Mouse (Mus musculus) ES-CJ7 (cell line): Measurements from ENCODE around the gene Trappc5.

Experiments used
- DNase-seq: peaks from one replicate; pipeline ENCODE4 v3.0.0; 2011; ENCODE audit warnings: low read depth, low spot score

Gene Trappc5

GRCm38 (mm10) chr8:3676993-3677579, 987 bp downstream of the Trappc5 start:
- DNase-seq = peak; percentile 30

DNA sequence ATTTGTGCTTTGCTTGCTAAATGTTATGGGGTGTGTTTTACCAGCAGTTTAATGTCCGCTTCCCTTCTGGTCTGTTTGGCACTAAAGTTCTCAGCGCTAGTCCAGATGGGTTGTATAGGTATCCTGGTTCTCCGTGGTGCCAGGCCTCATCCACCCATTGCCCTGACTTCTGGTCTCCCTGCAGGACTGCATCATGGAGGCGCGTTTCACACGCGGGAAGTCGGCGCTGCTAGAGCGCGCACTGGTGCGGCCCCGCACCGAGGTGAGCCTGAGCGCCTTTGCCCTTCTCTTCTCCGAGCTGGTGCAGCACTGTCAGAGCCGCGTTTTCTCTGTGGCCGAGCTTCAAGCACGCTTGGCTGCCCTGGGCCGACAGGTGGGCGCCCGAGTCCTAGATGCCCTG, 2.7 kb downstream of the Trappc5 start:
- peak; percentile 32 for DNase-seq

DNA sequence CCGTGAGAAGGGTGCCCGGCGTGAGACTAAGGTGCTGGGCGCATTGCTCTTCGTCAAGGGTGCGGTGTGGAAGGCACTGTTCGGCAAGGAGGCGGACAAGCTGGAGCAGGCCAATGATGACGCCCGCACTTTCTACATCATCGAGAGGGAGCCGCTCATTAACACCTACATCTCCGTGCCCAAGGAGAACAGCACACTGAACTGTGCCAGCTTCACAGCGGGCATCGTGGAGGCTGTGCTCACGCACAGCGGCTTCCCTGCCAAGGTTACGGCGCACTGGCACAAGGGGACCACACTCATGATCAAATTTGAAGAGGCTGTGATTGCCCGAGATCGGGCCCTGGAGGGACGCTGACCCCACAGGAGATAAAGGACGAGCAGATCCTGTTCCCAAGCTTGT, 3.1 kb downstream of the Trappc5 start:
- no peak for DNase-seq

DNA sequence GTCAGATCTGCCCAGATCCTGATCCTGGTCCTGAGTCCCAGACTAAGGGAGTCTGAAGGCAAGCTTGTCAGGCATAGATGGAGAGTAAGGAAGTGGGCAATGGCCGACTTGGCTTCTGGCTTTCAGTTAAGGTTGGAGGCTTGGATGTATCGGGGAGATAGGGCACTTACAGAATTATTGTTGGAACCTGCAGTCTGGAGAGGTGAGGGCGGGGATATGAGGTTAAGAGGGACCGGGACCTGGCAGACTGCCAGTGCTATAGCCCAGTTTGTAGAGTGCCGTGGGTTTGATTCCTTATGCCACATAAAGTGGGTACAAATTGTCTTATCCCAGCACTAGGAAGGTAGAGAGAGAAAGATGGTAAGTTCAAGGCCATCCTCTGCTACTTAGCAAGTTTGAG, 3.6 kb downstream of the Trappc5 start:
- no peak for DNase-seq

DNA sequence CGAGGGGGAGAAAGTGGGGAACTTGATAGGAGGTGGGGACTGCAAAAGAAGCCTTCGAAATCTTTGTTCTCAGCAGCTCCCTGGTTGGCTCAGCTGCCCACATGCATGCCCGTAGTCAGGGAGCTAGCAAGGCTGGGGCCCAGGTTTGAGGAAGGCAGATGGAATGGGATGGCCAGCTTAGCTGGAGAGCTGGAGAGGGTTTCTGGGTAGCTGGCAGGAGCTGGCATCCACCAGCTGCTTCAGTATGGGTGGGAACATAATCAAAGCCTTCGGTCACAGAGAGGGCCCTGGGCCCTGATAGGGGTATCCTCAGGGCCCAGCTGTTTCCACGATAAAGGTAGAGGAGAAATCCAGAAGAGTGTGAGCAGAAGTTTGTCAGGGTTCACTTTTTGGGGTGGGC, 6.3 kb downstream of the Trappc5 start:
- DNase-seq = no peak

DNA sequence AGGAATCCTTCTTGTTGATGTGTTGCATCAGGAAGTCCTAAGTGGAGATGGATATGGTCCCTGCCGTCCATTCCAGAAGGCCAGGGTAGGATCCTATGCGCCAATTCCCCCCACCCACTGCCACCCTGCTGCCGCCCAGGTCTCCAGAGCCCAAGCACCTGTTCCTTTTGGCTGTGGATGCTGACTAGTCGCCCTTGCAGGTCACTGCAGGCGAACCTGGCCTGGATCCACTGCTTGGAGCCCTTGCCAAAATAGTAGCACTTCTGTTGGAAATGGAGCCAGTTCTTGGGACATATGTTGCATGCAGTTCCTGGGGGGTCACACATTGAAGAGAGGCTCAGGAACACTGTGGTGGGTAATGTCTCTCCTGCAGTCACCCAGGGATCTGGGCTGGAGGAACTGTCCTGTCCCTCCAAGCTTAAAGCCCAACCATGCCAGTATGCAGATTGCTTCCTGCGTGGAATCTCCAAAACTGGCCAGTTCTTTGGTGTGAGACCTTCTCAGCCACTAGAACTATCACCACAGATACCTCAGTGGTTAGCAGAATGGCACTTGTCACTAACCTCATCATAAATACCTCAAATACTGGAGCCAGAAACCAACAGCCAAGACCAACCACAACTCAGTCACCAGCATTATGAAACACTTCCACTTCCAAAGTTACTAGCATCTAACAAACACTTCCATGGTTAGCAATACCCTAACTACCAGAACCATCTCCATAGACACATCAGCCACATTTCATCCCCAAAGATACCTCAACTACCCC, 7.5 kb downstream of the Trappc5 start:
- no peak for DNase-seq

- no peak for DNase-seq
Observed at GRCm38 (mm10) chr8:3684530-3684929, 8.4 kb downstream of the Trappc5 start.

DNA sequence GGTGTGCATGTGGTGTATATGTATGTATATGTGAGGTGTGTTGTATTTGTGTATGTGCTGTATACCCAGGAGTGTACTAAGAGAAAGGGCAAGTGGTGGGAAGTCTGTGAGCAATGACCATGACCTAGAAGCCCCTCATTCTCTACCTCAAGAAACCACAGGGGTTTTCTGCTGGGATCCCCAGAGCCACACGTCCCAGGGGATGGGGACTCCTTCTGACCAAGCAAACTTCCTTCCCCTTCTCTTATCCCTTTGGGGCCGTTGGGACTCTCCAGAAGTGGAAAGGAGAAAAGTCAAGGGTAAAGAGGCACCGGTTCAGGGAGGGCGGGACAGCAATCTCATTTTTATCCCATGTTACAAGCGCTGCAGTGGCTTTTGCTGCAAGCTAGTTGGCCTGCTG, 9.3 kb downstream of the Trappc5 start:
- DNase-seq = no peak

GRCm38 (mm10) chr8:3687537-3687936, 11.4 kb downstream of the Trappc5 start:
- DNase-seq = no peak

DNA sequence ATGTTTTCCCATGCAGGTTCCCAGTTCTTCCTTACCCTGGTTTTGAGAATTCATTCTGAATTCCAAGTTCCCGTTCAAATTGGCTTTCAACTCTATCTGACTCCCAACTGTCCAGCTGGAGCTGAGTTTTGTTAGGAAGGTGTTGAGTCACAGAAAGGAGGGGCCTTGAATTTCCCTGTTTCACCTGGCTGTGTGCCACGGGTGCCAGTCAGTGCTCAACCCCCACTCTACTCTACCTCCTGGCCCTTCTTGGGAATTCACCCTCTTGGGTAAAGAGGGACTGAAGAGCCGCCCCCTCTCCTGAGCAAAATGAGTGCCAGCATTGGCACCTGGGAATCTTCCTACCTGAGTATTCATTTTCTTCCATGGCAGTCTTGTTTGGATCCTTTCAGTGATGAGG, 14.7 kb downstream of the Trappc5 start:
- DNase-seq = no peak

DNA sequence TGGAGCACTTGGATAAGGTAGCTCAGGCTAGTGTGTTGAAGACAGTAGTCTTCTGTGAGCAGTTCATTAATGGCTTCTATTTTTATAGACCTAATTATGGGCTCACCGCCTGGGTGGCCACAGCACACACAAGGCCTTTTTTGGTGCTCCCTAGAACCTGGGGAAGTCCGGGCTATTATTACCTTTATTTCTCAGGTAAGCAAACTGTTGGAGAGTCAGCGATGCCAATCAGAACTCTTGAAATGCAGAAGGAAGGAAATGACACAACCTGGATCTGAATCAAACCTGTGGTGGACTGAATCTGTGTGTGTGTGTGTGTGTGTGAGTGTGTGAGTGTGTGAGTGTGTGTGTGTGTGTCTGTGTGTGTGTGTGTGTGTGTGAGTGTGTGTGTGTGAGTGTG, 18.0 kb downstream of the Trappc5 start, which contains the start of gene Fcer2a:
TSS of gene Fcer2a (minus strand) at position 55 of the 400 bp plus-strand sequence.
- no peak for DNase-seq

DNA sequence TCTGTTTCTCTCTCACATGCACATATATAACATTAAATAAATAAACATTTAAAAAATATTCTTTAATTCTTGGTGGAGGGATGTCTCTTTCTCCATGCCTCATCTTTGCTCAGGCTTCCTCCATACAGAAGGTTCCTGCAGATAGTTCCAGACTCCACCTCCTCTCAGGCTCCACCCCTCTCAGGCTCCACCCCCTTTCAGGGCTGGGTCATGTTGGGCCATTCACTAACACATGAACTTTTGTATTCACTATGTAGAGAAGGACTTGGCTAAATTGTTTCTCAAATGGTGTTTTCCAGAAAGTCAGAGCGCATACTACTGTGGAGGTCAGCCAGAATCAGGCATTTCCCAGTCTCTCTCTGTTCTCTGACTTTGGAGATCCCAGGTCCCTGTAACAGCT, 25.4 kb downstream of the Trappc5 start:
- no peak for DNase-seq

DNA sequence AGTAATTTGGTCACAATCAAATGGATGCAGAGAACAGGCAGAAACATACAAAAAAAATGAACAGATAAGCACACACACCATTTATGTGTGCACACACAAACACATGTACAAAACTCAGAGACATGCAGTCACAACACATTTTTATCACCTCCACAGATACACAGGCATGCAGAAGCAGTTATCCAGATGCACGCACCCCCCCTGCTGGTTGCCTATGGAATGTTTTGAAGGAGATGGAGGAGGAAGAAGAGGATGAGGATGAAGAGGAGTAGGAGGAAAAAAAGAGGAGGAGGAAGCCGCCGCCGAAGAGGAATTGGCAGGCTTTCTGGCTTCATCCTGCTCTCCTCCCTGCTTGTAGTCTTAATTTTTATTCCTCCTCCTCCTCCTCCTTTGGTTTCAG, 29.6 kb downstream of the Trappc5 start:
- DNase-seq = no peak

DNA sequence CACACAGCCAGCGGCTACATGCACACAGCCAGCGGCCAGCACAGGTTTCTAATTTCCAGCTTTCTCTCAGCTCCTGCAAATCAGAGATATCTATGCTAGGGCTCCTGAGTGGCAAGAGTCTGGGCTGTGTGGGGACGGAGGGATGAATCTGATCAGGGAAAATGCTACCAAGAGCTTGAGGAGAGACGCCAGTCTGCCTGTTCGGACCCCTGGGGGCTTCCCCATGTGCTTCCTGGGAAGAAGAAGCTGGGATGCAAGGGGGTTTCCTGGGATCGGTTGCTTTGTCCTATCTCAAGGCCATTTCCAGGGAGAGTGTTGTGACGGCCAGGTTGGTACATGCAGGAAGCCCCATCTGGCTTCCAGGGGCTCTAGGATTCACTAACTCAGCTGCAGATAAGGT, 31.5 kb downstream of the Trappc5 start:
- DNase-seq = no peak

DNA sequence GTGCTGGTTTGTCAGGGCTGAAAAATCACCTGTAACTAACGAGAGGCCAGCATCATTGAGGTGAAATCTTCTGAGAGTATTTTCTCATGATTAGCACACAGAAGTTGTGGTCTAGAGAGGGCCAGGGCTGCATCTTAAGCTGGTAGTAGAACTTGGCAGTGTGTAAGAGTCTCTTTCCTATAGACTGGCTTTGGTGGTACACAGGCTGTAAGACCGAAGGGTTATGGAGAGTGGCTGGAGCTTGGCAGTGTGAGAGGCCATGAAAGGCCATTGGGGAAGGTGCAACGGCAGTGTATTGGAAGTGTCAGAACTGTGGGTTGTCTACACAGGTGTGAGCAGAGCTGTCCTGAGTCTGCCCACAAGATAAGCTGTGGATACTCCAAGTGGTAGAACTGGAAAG, 34.2 kb downstream of the Trappc5 start:
- no peak for DNase-seq

- no peak for DNase-seq
Observed at GRCm38 (mm10) chr8:3711646-3712045, 35.5 kb downstream of the Trappc5 start.

- no peak for DNase-seq
Observed at GRCm38 (mm10) chr8:3717321-3717954, 41.3 kb downstream of the Trappc5 start.

- peak; percentile 87 for DNase-seq
Observed at GRCm38 (mm10) chr8:3718559-3718958, 42.5 kb downstream of the Trappc5 start.

GRCm38 (mm10) chr8:3720551-3720950, 44.5 kb downstream of the Trappc5 start, which contains the start of gene Clec4g:
Clec4g (minus strand) TSS chr8:3720651.
- DNase-seq = no peak

DNA sequence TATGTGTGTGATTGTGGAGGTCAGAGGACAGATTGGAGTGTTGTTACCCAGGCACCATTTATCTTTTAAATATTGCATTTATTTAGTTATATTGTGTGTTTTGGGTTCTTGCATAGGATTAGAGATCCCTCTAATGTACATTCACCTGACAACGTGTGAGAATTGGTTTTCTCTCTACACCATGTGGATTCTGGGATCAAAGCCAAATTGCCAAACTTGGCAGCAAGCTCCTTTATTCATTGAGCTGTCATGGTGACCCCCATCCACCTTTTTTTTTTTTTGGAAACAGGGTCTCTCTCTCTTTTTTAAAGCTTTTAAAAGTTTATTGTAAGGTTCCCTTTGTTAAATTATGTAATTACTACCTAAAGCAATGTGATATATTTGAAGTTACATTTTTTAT, 44.9 kb downstream of the Trappc5 start:
- DNase-seq = no peak
